Mouse (Mus musculus): Measurements from ENCODE around the gene Akap13. TPM values are rescaled to one million over a fixed set of nuclear protein-coding genes. Genes with fewer than 3 reads are reported as not detected.

The Akap13 gene
- polyA plus RNA-seq, 1 experiment from 2014 or later = 69.8 TPM

GRCm38 (mm10) chr7:75649966-75650365 lies 194.6 kb downstream of the Akap13 start:
- no peak for ATAC-seq (ENCODE audit: low FRiP score, low TSS enrichment)
- no peak overlapping the region for H3K4me3 ChIP-seq (ENCODE audit: low read length)
- H3K27ac ChIP-seq (ENCODE audit: low read depth, low read length) = no peak overlapping the region
- no peaks in the 10 kb centered on the region for H3K27me3 ChIP-seq (ENCODE audit: control insufficient read depth, insufficient read depth, low read length)
- no peak overlapping the region for H3K9ac ChIP-seq (ENCODE audit: low read depth, low read length)
- H3K4me2 ChIP-seq (replicated peaks; ENCODE audit: low read depth, low read length) = no peak overlapping the region
- H3K4me1 ChIP-seq (ENCODE audit: control insufficient read depth, insufficient read depth, low read length) = no peaks in the 10 kb centered on the region
- H3K36me3 ChIP-seq (ENCODE audit: control insufficient read depth, insufficient read depth, low read length) = peaks cover 3% of the 10 kb centered on the region; the same call in 1 of the 2 replicates
- no peaks in the 10 kb centered on the region for H3K9me3 ChIP-seq (ENCODE audit: control insufficient read depth, low read length)
- 71% methylated on average over 1 of the region's 1 CpGs for WGBS

- WGBS = 74% methylated on average over 3 of the region's 3 CpGs
- Histone ChIP-seq H3K9me3 (ENCODE audit: control insufficient read depth, low read length) (no peaks in the 10 kb centered on the region), H3K4me3 (ENCODE audit: low read length) (no peak overlapping the region), H3K36me3 (ENCODE audit: control insufficient read depth, insufficient read depth, low read length) (peaks cover 3% of the 10 kb centered on the region; the same call in 1 of the 2 replicates), H3K9ac (ENCODE audit: low read depth, low read length) (no peak overlapping the region), H3K4me1 (ENCODE audit: control insufficient read depth, insufficient read depth, low read length) (no peaks in the 10 kb centered on the region), H3K27me3 (ENCODE audit: control insufficient read depth, insufficient read depth, low read length) (no peaks in the 10 kb centered on the region), H3K4me2 (replicated peaks; ENCODE audit: low read depth, low read length) (no peak overlapping the region), H3K27ac (ENCODE audit: low read depth, low read length) (no peak overlapping the region)
- no peak for ATAC-seq (ENCODE audit: low FRiP score, low TSS enrichment)
Observed at GRCm38 (mm10) chr7:75653684-75654317, 198.5 kb downstream of the Akap13 start.

- WGBS = 84% methylated on average over 11 of the region's 11 CpGs
Observed at GRCm38 (mm10) chr7:75655180-75656074, 200.1 kb downstream of the Akap13 start.

GRCm38 (mm10) chr7:75656297-75656852 lies 201.0 kb downstream of the Akap13 start:
- Histone ChIP-seq H3K4me2 (replicated peaks; ENCODE audit: low read depth, low read length) (no peak overlapping the region), H3K36me3 (ENCODE audit: control insufficient read depth, insufficient read depth, low read length) (no peaks in the 10 kb centered on the region), H3K27ac (ENCODE audit: low read depth, low read length) (no peak overlapping the region), H3K9ac (ENCODE audit: low read depth, low read length) (no peak overlapping the region), H3K4me3 (ENCODE audit: low read length) (no peak overlapping the region), H3K27me3 (ENCODE audit: control insufficient read depth, insufficient read depth, low read length) (no peaks in the 10 kb centered on the region), H3K9me3 (ENCODE audit: control insufficient read depth, low read length) (no peaks in the 10 kb centered on the region), H3K4me1 (ENCODE audit: control insufficient read depth, insufficient read depth, low read length) (no peaks in the 10 kb centered on the region)
- ATAC-seq (ENCODE audit: low FRiP score, low TSS enrichment) = no peak
- WGBS = 93% methylated on average over 9 of the region's 9 CpGs

More at GRCm38 (mm10) chr7:75655180-75656074, 200.1 kb downstream of the Akap13 start:
- Histone ChIP-seq H3K4me3 (ENCODE audit: low read length) (no peak overlapping the region), H3K4me1 (ENCODE audit: control insufficient read depth, insufficient read depth, low read length) (no peaks in the 10 kb centered on the region), H3K36me3 (ENCODE audit: control insufficient read depth, insufficient read depth, low read length) (peaks cover 2% of the 10 kb centered on the region; the same call in 1 of the 2 replicates), H3K4me2 (replicated peaks; ENCODE audit: low read depth, low read length) (no peak overlapping the region), H3K27ac (ENCODE audit: low read depth, low read length) (no peak overlapping the region), H3K27me3 (ENCODE audit: control insufficient read depth, insufficient read depth, low read length) (no peaks in the 10 kb centered on the region), H3K9ac (ENCODE audit: low read depth, low read length) (no peak overlapping the region), H3K9me3 (ENCODE audit: control insufficient read depth, low read length) (no peaks in the 10 kb centered on the region)
- no peak for ATAC-seq (ENCODE audit: low FRiP score, low TSS enrichment)

GRCm38 (mm10) chr7:75656896-75657295 lies 201.6 kb downstream of the Akap13 start:
- Histone ChIP-seq H3K9me3 (ENCODE audit: control insufficient read depth, low read length) (no peaks in the 10 kb centered on the region), H3K9ac (ENCODE audit: low read depth, low read length) (no peak overlapping the region), H3K27me3 (ENCODE audit: control insufficient read depth, insufficient read depth, low read length) (no peaks in the 10 kb centered on the region), H3K4me3 (ENCODE audit: low read length) (no peak overlapping the region), H3K36me3 (ENCODE audit: control insufficient read depth, insufficient read depth, low read length) (no peaks in the 10 kb centered on the region), H3K27ac (ENCODE audit: low read depth, low read length) (no peak overlapping the region), H3K4me1 (ENCODE audit: control insufficient read depth, insufficient read depth, low read length) (no peaks in the 10 kb centered on the region), H3K4me2 (replicated peaks; ENCODE audit: low read depth, low read length) (no peak overlapping the region)
- WGBS = 78% methylated on average over 1 of the region's 1 CpGs
- ATAC-seq (ENCODE audit: low FRiP score, low TSS enrichment) = no peak

GRCm38 (mm10) chr7:75664455-75664854 lies 209.1 kb downstream of the Akap13 start:
- Histone ChIP-seq H3K4me3 (ENCODE audit: low read length) (no peak overlapping the region), H3K4me1 (ENCODE audit: control insufficient read depth, insufficient read depth, low read length) (no peaks in the 10 kb centered on the region), H3K27ac (ENCODE audit: low read depth, low read length) (no peak overlapping the region), H3K9ac (ENCODE audit: low read depth, low read length) (no peak overlapping the region), H3K9me3 (ENCODE audit: control insufficient read depth, low read length) (no peaks in the 10 kb centered on the region), H3K36me3 (ENCODE audit: control insufficient read depth, insufficient read depth, low read length) (peaks cover 13% of the 10 kb centered on the region; the same call in 1 of the 2 replicates), H3K4me2 (replicated peaks; ENCODE audit: low read depth, low read length) (no peak overlapping the region), H3K27me3 (ENCODE audit: control insufficient read depth, insufficient read depth, low read length) (no peaks in the 10 kb centered on the region)
- no peak for ATAC-seq (ENCODE audit: low FRiP score, low TSS enrichment)
- 88% methylated on average over 3 of the region's 3 CpGs for WGBS

- Histone ChIP-seq H3K4me3 (ENCODE audit: low read length) (no peak overlapping the region), H3K27me3 (ENCODE audit: control insufficient read depth, insufficient read depth, low read length) (no peaks in the 10 kb centered on the region), H3K9me3 (ENCODE audit: control insufficient read depth, low read length) (no peaks in the 10 kb centered on the region), H3K4me1 (ENCODE audit: control insufficient read depth, insufficient read depth, low read length) (no peaks in the 10 kb centered on the region), H3K9ac (ENCODE audit: low read depth, low read length) (no peak overlapping the region), H3K4me2 (replicated peaks; ENCODE audit: low read depth, low read length) (no peak overlapping the region), H3K27ac (ENCODE audit: low read depth, low read length) (no peak overlapping the region), H3K36me3 (ENCODE audit: control insufficient read depth, insufficient read depth, low read length) (peaks cover 13% of the 10 kb centered on the region; the same call in 1 of the 2 replicates)
- ATAC-seq (ENCODE audit: low FRiP score, low TSS enrichment) = no peak
- WGBS = 90% methylated on average over 3 of the region's 3 CpGs
Observed at GRCm38 (mm10) chr7:75666982-75667381, 211.6 kb downstream of the Akap13 start.

GRCm38 (mm10) chr7:75667531-75667930 lies 212.2 kb downstream of the Akap13 start:
- H3K27me3 ChIP-seq (ENCODE audit: control insufficient read depth, insufficient read depth, low read length) = no peaks in the 10 kb centered on the region
- H3K36me3 ChIP-seq (ENCODE audit: control insufficient read depth, insufficient read depth, low read length) = peaks cover 13% of the 10 kb centered on the region; the same call in 1 of the 2 replicates
- no peak overlapping the region for H3K4me2 ChIP-seq (replicated peaks; ENCODE audit: low read depth, low read length)
- no peaks in the 10 kb centered on the region for H3K9me3 ChIP-seq (ENCODE audit: control insufficient read depth, low read length)
- WGBS = 94% methylated on average over 6 of the region's 6 CpGs
- no peaks in the 10 kb centered on the region for H3K4me1 ChIP-seq (ENCODE audit: control insufficient read depth, insufficient read depth, low read length)
- no peak for ATAC-seq (ENCODE audit: low FRiP score, low TSS enrichment)
- H3K27ac ChIP-seq (ENCODE audit: low read depth, low read length) = no peak overlapping the region
- H3K9ac ChIP-seq (ENCODE audit: low read depth, low read length) = no peak overlapping the region
- no peak overlapping the region for H3K4me3 ChIP-seq (ENCODE audit: low read length)
